Mouse (Mus musculus): ENCODE data around the gene Ppfia2.
A peak's percentile ranks its signal among the peaks of the same experiment; 100 is the strongest.

Gene Ppfia2

GRCm38 (mm10) chr10:106469855-106470532 is at the start of gene Ppfia2:
Gene Ppfia2 (plus strand): TSS chr10:106470339.
- DNase-seq (ENCODE audit: extremely low read depth, insufficient read length, low spot score): no peak

- DNase-seq (ENCODE audit: extremely low read depth, insufficient read length, low spot score): no peak
These were observed 1.0 kb upstream of the Ppfia2 start for GRCm38 (mm10) chr10:106468956-106469721.

- no peak for DNase-seq (ENCODE audit: extremely low read depth, insufficient read length, low spot score)
These were observed 530 bp downstream of the Ppfia2 start for GRCm38 (mm10) chr10:106470533-106471205.

- DNase-seq (ENCODE audit: extremely low read depth, insufficient read length, low spot score): no peak
These were observed 39.4 kb downstream of the Ppfia2 start for GRCm38 (mm10) chr10:106509281-106510165.

- no peak for DNase-seq (ENCODE audit: extremely low read depth, insufficient read length, low spot score)
These were observed 95.9 kb downstream of the Ppfia2 start for GRCm38 (mm10) chr10:106566036-106566435.

- DNase-seq (ENCODE audit: extremely low read depth, insufficient read length, low spot score): no peak
These were observed 114.9 kb downstream of the Ppfia2 start for GRCm38 (mm10) chr10:106585026-106585425.

GRCm38 (mm10) chr10:106585476-106586080 is 115.4 kb downstream of the Ppfia2 start:
- peak; percentile 2 for DNase-seq (ENCODE audit: extremely low read depth, insufficient read length, low spot score)

- no peak for DNase-seq (ENCODE audit: extremely low read depth, insufficient read length, low spot score)
These were observed 117.7 kb downstream of the Ppfia2 start for GRCm38 (mm10) chr10:106587817-106588216.

GRCm38 (mm10) chr10:106590944-106591343 is 120.8 kb downstream of the Ppfia2 start:
- DNase-seq (ENCODE audit: extremely low read depth, insufficient read length, low spot score): no peak

GRCm38 (mm10) chr10:106596976-106597375 is 126.8 kb downstream of the Ppfia2 start:
- DNase-seq (ENCODE audit: extremely low read depth, insufficient read length, low spot score): no peak

GRCm38 (mm10) chr10:106603319-106603898 is 133.3 kb downstream of the Ppfia2 start:
- no peak for DNase-seq (ENCODE audit: extremely low read depth, insufficient read length, low spot score)

- no peak for DNase-seq (ENCODE audit: extremely low read depth, insufficient read length, low spot score)
These were observed 139.2 kb downstream of the Ppfia2 start for GRCm38 (mm10) chr10:106609177-106609981.

- no peak for DNase-seq (ENCODE audit: extremely low read depth, insufficient read length, low spot score)
These were observed 140.1 kb downstream of the Ppfia2 start for GRCm38 (mm10) chr10:106610222-106610621.

GRCm38 (mm10) chr10:106618194-106618593 is 148.1 kb downstream of the Ppfia2 start:
- DNase-seq (ENCODE audit: extremely low read depth, insufficient read length, low spot score): no peak

GRCm38 (mm10) chr10:106620952-106621351 is 150.8 kb downstream of the Ppfia2 start:
- DNase-seq (ENCODE audit: extremely low read depth, insufficient read length, low spot score): no peak

- DNase-seq (ENCODE audit: extremely low read depth, insufficient read length, low spot score): no peak
These were observed 153.2 kb downstream of the Ppfia2 start for GRCm38 (mm10) chr10:106623342-106623741.

GRCm38 (mm10) chr10:106632171-106632935 is 162.2 kb downstream of the Ppfia2 start:
- DNase-seq (ENCODE audit: extremely low read depth, insufficient read length, low spot score): peak; percentile 18

- DNase-seq (ENCODE audit: extremely low read depth, insufficient read length, low spot score): no peak
These were observed 163.8 kb downstream of the Ppfia2 start for GRCm38 (mm10) chr10:106633898-106634297.

Data from 3134 (cell line).